Mouse (Mus musculus): ENCODE measurements around the gene Tmem94.

Tmem94 gene

DNA sequence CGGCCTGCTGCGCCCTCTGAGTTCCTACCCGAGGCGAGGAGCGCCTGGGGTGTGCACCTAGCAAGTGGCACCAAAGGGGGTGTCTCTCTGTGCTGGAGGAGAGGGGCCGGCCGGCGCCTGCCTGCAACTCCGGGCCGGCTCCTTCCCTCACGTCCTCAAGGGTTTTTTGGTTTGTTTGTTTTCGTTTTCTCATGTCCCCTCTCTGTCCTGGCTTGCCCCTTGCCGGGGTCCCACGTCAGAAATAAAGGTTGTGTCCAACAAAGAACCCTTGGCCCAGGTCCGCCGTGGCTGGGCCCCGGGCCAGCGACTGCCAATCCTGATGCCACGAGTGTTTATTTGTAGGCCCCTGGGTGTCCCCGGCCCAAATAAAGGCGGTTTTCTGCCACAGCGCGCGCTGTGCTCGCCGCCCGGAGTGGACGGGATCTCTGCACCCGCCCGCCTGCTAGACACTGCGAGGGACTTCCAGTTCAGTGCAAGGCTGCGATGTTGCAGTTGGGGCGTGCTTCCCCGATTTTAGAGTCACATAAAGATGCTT lies 441 bp downstream of the Tmem94 start:
- CTCF ChIA-PET = interaction anchor here (0.5 to 1.0 kb wide), 2 partner anchors 15 to 49 kb away, joined by 3 to 4 read pairs; partner anchors contain the start of gene Tsen54

DNA sequence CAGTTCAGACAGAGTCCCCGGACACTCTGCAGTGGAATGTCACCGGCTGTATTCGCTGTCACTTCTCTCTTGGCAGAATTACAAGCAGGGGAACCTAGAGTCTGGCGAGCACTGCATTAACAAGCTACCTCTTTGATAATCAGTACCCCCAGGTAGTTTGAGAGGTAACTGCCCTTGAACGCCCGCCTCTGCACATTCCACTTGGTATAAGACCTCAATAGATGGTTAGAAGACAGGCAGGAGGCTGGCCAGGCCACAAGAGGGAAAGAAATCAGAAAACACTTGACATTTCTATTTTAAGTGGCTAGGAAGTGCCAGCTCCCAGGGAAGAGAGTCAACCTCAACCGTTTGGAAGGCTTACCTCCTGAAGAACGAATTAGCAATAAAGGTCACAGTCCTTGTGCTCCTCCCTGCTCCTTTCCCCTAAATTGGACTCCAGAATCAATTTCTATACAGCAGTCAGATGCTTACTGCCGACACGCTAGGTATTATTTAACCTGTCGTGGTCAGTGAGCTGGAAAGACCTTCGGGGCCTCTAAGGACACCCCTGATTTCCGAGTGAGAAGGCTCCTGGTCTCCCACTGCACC lies 1.2 kb downstream of the Tmem94 start:
- CTCF ChIA-PET = no interaction called here

DNA sequence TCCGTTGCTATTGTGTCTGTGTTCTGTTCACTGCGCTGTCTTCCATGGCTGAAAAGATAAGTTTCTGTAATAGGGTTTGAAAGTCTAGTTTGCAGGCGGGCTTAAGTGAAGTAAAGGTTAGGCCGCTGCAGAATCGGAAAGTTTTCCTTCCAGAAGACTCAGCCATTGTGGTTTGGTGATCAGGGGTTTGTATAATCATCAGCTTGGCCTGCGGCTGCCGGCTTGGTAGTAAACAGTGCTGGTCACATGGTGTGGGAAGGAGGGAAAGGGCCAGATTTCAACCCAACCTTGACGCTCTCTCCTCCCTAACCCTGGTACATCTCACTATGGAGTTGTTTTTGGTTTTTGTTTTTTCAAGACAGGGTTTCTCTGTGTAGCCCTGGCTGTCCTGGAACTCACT lies 1.7 kb downstream of the Tmem94 start:
- CTCF ChIA-PET = no interaction called here

DNA sequence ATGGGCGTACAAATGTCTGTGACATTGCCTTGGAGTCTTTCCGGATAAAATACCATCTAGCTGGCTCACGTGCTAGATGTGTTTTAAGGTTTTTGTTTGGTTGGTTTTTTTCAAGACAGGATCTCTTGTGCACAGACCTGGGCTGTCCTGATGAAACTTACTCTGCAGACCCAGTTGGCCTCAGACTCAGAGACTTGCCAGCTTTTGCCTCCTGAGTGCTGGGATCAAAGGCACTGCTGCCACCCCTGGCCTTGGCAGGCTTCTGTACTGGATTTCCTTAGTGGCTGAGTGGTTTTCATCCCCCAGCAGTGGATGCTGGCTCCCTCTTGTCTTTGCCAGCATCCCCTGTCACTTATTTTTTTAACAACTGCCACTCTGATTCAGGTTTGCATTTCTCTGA lies 3.7 kb downstream of the Tmem94 start:
- CTCF ChIA-PET = interaction anchor here (0.6 to 1.1 kb wide), 2 partner anchors 11 to 144 kb away, joined by 4 to 8 read pairs; no protein-coding TSS in a partner anchor

DNA sequence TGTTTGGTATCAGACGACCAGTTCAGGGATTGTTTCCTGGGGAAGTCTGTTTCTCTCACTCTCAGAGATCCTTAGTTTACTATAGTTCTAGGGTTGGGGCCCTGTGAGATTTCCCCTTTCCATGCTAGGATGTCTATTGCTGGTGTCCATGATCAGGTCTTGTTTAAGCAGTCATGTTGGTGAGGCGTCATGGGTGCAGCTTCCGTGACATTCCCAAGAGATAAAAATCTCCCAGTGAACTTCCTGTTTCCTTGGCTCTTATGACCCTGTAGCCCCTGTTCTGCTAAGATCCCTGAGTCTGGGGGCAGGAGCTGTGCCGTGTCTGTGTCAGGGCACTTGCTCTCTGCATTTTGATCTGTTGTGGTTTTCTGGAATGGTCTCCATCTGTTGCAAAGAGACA lies 9.4 kb downstream of the Tmem94 start:
- CTCF ChIA-PET = no interaction called here

DNA sequence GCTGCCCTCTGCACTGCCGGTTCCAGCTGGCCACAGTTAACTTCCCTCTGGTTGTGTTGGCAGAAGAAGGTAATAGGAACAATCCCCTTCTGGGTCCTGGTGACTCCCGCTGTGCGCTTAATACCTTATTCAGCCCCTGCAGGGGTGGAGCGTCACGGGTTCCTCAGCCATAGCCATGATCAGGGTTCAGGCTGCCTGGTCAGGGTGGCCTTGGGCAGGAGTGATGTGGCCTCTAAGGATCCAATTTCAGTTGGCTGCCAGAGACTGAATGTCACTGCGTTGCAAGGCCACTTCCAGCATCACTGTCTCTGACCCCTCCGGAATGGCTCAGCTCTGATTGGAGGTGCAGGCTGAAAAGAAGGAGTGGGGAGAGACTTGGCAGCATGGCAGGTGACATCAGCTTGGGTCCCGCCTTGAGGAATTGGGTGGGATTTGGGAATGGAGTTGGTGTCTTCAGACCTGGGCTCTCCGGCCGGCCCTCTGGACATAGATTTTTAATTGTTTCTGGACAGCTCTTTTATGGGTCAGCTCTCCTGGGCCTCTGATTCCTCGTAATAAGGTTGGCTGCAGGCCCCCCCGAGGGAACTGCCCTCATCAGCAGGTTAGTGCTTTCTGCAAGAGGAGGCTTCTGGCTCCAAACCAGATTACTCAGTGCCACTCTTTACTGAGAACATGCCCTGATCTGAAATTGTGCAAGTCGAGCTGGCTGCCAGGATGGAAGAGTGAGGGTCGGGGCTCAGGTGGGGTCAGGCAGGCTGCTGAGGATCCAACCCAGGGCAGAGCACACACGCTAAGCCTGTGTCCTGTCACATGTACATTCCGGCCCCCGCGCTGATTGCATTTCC lies 10.8 kb downstream of the Tmem94 start:
- CTCF ChIA-PET = interaction anchor here (0.6 kb wide), 1 partner anchor 115 kb away, joined by 6 read pairs; no protein-coding TSS in a partner anchor

DNA sequence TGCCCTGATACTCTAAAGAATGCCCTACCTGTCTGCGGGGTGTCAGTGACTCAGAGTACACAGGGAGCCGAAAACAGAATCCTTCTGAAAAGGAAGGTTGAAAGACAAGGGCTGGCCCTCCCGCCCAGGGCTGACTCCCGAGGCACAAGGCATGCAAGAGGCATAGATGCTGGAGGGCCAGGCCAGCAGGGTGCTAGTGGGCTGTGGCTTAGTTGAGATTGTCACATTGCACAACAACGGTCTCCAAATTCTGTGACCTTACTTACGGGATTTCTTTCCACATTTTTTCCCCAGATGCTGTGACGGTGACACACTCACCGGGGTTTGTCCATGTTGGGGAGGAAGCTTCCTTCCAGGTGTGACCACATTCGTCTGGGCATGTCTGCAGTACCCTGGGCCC lies 11.7 kb downstream of the Tmem94 start:
- CTCF ChIA-PET = interaction anchor here (0.6 to 0.7 kb wide), 2 partner anchors 105 to 116 kb away, joined by 6 to 10 read pairs; no protein-coding TSS in a partner anchor

DNA sequence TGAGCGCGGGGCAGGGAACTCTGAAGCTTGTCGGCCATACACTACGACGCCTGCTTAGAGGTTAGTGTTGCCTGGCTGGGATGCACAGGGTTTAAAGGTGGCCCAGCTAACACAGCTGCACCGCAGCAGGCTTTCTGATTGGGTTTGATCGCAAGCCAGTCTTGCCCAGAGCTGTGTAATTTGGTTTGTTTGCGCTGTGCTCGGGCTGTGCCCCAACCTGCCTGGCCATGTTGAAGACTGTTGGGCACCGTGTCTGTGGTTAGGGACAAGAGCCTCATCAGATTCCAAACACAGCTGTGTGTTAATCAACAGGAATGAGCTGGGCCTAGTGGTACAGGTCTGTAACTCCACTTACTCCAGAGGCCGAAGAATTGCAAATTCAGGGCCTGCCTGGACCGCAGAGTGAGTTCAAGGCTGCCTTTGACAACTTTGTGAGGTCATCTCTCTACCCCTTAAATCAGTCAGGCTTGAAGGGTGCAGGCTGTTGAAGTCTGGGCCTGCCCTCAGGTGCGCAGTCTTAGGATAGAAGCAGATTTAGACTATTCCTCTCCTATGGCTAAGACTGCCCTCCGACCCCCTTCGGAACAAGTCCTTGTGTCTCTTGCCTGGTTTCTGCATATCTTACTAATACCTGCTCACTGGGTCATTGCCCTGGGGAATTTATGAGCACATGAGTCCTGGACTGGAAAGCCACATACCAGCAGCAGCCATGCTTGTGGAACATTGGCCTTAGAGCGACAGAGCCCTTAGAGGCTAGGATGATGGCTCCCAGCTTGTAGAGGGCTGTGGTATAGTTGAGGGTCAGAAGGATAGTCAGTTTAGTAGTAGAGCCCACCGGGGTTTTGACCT lies 12.5 kb downstream of the Tmem94 start:
- CTCF ChIA-PET = interaction anchor here (0.7 kb wide), 1 partner anchor 106 kb away, joined by 10 read pairs; no protein-coding TSS in a partner anchor

DNA sequence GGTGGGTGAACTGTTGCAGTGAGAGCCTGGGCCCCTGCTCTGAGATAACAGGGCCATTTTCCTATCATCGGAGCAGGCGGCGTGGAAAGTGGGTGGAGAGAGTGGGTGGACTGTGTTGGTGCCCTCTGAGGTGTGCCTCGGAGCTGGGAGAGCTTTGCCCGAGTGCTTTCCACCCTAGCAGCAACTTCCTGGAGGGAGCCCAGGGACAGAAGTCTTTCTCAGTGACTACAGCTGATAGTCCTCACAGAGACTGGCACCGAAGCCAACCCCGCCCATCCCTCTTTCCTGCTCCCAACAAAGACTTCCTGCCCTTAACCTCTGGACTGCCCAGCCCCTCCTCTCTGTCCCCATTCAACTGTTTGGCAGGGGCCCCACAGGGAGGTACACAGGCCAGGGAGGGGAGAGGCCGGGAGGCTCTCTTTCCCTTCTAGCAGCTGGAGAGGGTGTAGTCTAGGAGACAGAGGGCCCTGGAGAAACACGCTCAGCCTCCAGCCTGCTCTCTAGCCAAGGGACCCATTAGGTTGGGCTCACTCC lies 13.9 kb downstream of the Tmem94 start:
- CTCF ChIA-PET = no interaction called here

DNA sequence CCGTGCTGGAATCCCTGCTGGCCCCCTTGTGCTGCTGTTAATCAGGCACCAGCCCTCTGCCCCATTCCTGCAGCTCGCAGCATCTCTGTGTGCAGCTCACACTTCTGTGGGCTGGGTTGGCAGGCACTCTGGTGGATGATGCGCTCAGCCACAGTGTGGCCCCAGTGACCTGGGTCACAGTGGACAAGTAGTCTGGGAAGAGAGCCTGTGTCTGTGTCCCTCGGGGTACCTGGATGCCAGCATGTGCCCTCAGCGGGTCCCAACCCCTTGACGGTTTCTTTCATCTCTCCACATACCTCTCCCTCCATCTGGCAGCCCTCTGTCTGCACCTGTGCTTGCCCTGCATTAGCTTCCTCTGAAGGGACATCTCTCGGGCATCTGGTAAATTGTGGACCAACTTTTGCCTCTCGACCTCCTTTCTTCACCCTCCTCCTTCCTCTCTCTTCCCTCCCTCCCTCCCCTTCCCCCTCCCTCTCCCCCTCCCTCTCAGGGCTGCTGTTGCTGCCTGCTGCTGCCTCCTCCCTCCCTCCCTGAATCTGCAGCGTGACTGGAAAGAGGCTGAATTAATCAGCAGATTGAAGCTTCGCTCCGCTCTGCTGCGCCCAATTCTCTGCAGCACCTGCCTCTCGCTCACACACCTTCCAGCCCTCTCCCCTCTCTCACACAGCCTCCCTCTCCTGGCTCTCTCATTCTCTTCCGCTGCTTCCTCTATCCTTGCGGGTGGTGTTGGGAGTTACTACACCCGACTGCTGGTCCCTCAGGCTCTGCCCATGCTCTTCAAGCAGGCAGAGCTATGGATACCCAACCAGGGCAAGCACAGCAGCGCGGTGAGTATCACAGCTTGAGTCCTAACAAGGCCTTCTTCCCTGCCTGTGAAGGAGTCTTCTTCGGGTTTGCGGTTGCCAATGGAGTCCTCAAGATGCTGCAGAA lies 15.2 kb downstream of the Tmem94 start:
- CTCF ChIA-PET = interaction anchor here (0.8 kb wide), 1 partner anchor 11 kb away, joined by 4 read pairs; no protein-coding TSS in a partner anchor

DNA sequence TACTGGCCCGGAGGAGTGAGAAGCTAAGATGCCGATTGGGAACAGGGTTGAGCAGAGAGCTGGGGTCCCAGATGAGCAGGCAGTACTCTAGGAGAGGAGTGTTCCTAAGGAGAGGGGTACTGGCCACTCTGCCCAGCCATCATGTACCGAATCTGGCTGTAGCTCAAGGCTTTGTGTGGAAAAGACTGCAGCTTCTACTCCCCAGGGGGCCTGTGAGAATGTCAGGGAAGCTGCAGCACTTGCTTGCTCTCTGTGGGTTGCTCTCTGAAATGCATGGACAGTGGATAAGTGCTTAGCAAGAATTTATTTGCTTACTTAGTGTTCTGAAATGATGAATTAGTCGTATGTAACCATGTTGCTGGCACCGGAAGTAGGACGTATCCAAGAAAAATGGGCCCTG lies 21.2 kb downstream of the Tmem94 start:
- CTCF ChIA-PET = no interaction called here

DNA sequence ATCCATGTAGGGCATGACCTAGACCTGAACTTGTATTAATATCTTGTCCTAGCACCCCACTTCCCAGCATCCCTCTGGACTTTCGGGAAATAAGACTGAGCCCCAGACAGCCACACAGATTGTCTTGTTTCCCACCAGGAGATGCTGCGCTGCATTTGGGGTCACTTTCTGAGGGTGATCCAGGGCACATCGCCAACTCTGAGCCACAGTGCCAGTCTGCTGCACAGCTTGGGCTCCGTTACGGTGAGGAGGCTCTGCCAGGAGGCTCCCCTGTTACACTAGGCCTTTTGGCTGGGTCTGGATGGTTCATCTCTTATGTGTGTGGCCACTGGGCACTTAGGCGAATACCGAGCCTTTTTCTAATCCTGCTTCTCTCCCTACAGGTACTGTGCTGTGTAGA lies 24.6 kb downstream of the Tmem94 start:
- CTCF ChIA-PET = no interaction called here

DNA sequence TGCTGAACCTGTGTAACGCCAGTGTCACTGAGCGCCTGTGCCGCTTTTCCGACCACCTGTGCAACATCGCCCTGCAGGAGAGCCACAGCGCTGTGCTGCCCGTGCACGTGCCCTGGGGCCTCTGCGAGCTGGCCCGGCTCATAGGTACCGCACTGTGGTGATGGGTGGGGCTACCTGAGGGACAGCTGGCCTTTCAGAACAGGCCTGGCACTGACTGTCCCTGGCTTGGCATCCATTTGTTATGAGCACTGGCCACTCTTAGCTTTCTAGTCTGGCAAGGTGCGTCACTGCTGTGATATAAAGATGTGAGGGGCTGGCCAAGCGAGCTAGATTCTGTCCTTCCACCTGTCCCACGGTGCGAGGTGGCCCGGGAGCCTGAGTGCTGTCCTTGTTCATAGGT lies 26.7 kb downstream of the Tmem94 start:
- CTCF ChIA-PET = interaction anchor here (0.6 kb wide), 1 partner anchor 239 kb away, joined by 5 read pairs; no protein-coding TSS in a partner anchor

DNA sequence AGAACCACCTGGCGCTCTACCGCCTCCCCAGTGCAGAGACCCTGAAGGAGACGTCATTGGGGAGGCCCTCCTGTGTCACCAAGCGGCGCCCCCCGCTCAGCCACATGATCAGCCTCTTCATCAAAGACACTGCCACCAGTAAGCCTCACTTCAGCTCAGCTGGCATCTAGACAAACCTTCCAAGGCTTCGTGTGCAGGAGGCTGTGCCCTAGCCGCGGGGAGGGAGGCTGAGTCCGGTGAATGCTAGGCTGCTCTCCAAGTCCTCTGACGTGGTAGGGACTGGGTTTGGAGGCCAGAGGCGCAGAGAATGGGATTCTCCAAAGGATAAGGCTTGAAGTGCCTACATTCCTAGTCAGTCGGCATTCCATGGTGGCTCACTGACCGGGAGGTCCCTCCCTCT lies 27.1 kb downstream of the Tmem94 start:
- CTCF ChIA-PET = interaction anchor here (0.6 kb wide), 1 partner anchor 239 kb away, joined by 5 read pairs; no protein-coding TSS in a partner anchor

DNA sequence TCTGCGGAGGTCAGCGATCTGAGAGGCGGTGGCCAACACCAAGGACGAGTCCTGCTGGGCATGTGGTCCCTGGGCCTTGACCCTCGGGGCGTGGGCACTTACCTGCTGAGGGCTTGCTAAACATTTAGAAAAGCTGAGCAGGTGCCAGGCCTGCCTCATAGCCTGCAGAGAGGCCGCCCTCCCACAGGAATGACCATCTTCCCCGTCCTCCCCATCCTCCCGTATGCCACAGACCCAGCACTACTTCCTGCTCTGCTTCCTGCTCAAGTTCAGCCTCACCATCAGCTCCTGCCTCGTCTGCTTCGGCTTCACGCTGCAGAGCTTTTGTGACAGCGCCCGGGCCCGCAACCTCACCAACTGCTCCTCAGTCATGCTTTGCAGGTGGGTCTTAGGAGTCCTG lies 31.7 kb downstream of the Tmem94 start:
- CTCF ChIA-PET = no interaction called here

DNA sequence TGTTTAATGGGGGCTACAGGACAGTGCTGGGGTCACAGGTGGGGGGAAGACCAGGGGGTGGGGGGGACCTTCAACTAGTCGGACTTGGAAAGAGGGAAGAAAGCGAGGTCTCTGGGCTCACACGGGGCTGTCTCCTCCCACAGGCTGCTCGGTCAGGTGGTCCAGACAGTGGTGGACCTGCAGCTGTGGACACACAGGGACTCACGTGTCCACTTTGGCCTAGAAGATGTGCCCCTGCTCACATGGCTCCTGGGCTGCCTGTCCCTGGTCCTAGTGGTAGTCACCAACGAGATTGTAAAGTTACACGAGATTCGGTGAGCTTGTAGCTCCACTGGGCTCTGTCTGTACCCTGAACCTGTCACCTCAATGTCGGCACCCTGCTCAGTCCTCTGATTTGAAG lies 32.4 kb downstream of the Tmem94 start:
- CTCF ChIA-PET = no interaction called here

DNA sequence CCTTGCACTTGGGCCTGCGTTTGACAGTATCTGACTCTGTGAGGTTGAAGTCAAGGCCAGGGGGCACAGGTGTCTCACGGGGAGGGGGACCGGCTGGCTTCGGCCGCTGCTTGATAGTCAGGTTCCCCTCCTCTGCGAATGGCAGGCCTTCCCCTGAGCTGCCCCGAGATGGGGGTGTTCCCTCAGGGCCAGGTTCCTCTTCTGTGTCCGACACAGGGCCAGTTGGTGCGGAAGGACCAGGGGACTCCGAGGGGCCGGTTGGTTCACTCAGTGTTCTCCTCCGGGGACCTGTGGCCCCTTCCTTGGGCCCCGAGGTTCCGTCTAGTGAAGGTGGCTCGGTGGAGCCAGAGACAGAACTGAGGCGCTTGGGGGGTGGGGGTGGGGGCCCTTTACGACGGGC lies 35.7 kb downstream of the Tmem94 start:
- CTCF ChIA-PET = no interaction called here

DNA sequence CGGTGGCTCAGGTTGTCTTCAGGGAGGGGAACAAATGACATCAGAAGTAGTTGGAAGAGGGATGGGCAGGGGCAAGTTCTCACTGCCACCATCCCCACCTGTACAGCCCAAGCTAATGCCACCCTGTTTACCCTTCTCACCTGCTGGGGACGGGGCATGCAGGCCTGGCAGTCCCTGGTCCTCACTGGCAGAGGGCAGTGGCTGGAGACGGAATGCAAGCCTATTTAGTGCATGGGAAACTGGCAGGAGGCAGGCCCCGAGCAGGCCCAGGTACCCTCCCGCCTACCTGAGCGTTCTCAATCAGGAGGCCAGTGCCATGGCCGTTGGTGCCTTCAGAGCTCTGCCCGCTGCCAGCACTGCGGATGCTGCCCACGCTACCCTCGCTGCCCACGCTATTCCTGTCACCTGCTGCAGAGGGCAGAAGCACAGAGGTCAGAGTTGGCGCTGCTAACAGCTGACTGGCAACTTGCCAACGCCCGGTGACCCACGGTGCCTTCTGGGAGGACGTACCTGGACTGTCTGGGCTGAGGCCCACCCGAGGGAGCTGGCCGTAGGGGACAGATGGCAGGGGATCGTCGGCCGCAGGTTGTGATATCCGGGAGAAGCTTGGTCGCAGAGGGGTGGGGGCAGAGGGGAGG lies 38.0 kb downstream of the Tmem94 start:
- CTCF ChIA-PET = no interaction called here

DNA sequence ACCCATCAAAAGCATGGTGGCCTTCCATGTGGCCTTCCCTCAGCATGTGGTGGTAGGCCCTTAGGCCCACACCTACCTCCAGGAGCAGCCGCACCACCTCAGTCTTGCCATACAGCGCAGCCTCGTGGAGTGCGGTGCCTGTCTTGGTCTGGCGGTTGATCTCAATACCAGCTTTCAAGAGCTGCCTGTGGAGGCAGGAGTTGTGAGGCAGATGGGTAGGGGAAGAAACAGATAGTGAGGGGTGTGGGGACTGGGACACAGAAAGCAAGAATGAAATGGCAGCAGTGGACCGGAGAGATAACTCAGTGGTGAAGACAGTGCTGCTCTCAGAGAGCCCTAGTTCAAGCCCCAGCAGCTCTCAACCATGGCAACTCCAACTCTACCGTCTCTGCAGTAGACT lies 39.8 kb downstream of the Tmem94 start:
- CTCF ChIA-PET = no interaction called here

DNA sequence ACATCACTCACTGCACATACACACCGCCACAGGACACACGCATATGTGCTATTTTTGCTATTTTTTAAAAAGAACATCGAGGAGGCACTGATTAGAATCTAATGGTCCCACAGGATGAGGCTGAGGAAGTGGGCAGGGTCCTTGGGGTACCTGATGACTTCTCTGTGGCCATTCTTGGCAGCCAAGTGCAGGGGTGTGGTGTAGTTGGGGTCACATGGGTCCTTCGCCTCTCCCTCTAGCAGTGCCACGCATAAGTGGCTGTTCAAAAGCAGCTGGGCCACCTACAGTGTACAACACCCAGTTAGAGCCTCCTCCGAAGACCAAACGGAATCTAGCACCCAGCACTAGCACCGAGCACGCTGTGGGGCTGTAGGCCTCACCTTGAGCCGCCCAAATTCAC lies 40.9 kb downstream of the Tmem94 start:
- CTCF ChIA-PET = no interaction called here

Measured in spleen, embryonic (tissue).